Mouse (Mus musculus): Measurements from ENCODE around the gene Kcnk2.

- TF ChIP-seq CTCF (IDR thresholded peaks at IDR 0.05; ENCODE audit: low read depth) (no peak), EP300 (IDR thresholded peaks at IDR 0.05; ENCODE audit: low read depth) (no peak)
These were observed 187.6 kb downstream of the Kcnk2 start for GRCm38 (mm10) chr1:189214477-189214876.

Data from liver, postnatal 0 days (tissue).